Mouse (Mus musculus) central nervous system, embryonic 18 days (tissue): Measurements from ENCODE around the gene Sec31b. TPM values are rescaled to one million over a fixed set of nuclear protein-coding genes. Genes with fewer than 3 reads are reported as not detected.

Experiments
- polyA plus RNA-seq: library from polyadenylated mRNA; depleted of rRNA; stranded (reverse); fragments of >200 nt; gene quantifications from 2 replicates; pipeline ENCODE4 v1.2.3, GENCODE M21; 2012; rRNA removed

Gene Sec31b
- polyA plus RNA-seq = 0.21 and 0.33 TPM in 2 replicates

DNA sequence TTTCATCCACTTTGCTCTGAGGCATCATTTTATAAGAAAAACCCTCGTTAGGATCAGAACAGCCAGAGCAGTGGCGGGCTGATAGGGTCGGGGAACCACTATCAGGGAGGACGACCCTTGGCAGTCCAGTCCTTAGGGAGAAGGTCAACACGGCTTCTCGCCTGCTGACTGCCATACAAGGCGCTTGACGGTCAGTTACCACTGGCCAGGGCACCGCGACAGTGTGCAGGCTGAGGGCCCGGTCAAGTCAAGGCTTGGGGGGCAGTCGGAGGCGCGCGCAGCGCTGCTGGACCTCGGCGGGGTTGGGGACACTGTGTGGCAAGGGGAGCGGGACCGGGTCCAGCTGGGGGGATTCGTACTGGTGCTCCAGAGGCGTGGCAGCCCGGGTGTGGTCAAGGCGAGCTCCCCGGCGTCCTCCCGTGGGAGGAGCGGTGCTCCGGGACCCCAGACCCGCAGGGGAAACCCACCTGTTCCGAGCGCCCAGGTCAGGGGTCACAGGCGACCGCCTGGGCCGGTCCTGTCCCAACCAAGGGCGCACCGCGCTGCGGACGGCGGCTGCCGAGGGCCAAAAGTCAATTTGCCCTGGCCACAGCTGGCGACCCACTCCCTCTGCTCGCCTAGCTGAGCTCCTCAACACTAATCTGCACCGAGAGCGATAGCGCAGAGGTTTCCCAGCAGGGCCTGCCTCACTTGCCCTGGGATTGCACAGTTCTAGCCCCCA, at the start of gene Sec31b:
Gene Sec31b (minus strand): TSS at position 544 of the 721 bp plus-strand sequence.

DNA sequence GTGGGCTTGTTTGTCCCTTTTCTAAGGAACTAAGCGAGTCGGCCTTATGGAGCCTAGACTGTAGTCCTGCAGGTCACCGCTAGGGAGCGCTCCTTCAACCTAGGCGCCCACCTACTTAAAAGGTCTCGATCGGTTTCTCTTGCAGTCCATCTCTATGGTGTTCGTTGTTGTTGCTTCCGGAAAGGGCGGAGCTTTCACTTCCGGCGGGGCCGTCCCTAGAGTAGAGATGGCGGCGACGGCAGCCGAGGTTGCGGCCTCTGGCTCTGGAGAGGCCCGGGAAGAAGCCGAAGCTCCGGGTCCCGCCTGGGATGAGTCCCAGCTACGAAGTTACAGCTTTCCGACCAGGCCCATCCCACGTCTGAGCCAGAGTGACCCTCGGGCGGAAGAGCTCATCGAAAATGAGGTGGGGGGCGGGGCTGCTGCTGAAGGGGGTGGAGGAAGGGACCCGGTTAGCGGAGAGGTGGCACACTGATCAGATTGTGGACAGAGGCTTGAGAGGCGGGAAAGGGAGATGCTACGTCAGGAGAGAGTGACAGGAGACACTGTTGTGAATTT, 17.1 kb upstream of the Sec31b start, which contains the start of gene Hif1an:
Gene Hif1an (plus strand): TSS at position 199 of the 555 bp plus-strand sequence.

DNA sequence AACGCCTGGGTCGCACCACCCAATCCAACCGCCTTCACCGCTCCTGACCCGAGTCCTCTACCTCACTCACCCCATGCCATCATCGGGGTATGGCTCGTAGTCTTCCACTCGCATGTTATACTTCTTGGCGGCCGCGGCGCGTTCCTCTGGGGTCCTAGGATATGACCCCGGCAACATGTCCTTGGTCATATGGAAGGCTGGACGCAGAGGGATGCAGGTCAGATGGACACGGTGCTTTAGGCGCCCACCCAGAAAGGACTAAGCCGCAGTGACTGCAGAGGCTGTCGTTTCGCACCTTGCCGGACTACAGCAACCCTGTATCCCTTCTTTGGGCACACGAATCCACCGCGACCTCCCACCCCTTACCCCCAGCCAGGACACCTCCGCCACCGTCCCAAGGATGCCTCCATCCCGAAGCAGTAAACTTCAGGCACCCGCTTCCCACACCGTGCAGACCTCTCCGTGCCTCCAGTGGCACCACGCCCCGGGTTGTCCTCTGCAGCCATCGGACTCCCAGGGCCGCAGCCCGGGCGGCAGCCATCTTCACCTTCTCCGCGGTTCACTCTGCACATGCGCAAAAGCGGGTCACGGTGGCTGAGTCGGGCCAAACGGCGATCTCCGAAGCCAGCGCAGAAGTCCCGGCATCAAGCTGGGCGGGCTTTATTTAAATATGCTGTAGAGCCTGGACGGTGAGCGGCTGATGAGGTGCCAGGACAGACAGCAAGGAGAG, 9.4 kb upstream of the Sec31b start, which contains the start of gene Ndufb8:
Gene Ndufb8 (minus strand): TSS at position 580 of the 730 bp plus-strand sequence.

DNA sequence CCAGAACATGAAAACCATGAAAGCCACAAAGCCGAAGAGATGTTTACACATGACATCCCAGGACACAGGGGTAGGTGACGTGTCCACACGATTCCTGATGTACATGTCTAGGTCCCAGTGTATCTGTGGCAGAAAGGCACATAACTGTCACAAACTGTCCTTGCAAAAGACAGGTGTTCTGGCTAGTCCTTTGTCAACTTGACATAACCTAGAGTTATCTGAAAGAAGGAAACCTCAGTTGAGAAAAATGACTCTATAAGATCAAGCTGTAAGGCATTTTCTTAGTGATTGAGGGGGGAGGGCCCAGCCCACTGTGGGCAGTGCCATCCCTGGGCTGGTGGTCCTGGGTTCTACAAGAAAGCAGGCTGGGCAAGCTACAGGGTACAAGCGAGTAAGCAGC, 7.1 kb upstream of the Sec31b start, which contains the start of gene Gm20538:
Gene Gm20538 (minus strand): TSS at position 101 of the 400 bp plus-strand sequence.

DNA sequence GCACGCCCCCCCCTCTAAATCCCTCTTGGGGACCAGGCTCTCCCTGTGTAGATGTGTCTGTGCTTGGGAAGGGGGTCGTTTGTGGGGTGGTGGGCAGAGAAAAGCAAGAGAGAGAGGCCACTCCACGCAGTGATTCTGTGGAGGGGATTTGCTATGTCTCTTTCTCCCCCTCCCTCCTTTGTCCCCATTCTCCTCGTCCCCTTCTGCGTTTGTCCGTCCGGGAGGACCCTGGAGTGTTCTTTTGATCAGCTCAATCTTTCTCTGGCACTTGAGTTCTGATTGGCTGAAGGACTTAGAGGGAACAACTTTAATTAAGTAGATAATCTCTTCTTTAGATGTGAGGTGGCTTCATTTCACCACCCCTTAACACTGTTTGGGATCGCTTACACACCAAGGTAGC, 52.5 kb downstream of the Sec31b start, which contains the start of gene Wnt8b:
Gene Wnt8b (plus strand): TSS at position 345 of the 400 bp plus-strand sequence.

Other genes starting within 250 kb of the Sec31b start
- gene Scd4, start 212.8 kb downstream of the Sec31b start, polyA plus RNA-seq = 0.16 TPM in 2 replicates
- gene Scd1, start 138.0 kb downstream of the Sec31b start, polyA plus RNA-seq = 20.1 and 20.5 TPM in 2 replicates
- 0.41 and 0.64 TPM in 2 replicates for gene Wnt8b, start 52.4 kb downstream of the Sec31b start, polyA plus RNA-seq
- gene Gm20538, start 7.0 kb upstream of the Sec31b start, polyA plus RNA-seq = not detected in 2 replicates
- 480 and 491 TPM in 2 replicates for gene Ndufb8, start 9.6 kb upstream of the Sec31b start, polyA plus RNA-seq
- gene Hif1an, start 17.0 kb upstream of the Sec31b start, polyA plus RNA-seq = 26.0 and 26.6 TPM in 2 replicates
- 0.25 and 1.3 TPM in 2 replicates for gene Pax2, start 210.2 kb upstream of the Sec31b start, polyA plus RNA-seq